Mouse (Mus musculus): ENCODE measurements around the gene Lysmd3.

Gene Lysmd3

GRCm38 (mm10) chr13:81683107-81683506 lies 25.6 kb downstream of the Lysmd3 start:
- DNase-seq, result no peak

GRCm38 (mm10) chr13:81684258-81684657 lies 26.8 kb downstream of the Lysmd3 start:
- no peak for DNase-seq

GRCm38 (mm10) chr13:81684884-81685283 lies 27.4 kb downstream of the Lysmd3 start:
- no peak for DNase-seq

- DNase-seq, result no peak
Observed at GRCm38 (mm10) chr13:81689587-81689986, 32.1 kb downstream of the Lysmd3 start.

- DNase-seq, result no peak
Observed at GRCm38 (mm10) chr13:81690477-81690876, 33.0 kb downstream of the Lysmd3 start.

GRCm38 (mm10) chr13:81691606-81692005 lies 34.1 kb downstream of the Lysmd3 start:
- peak; percentile 61 for DNase-seq

- DNase-seq, result no peak
Observed at GRCm38 (mm10) chr13:81694446-81694845, 37.0 kb downstream of the Lysmd3 start.

- no peak for DNase-seq
Observed at GRCm38 (mm10) chr13:81703148-81703547, 45.7 kb downstream of the Lysmd3 start.

- no peak for DNase-seq
Observed at GRCm38 (mm10) chr13:81703621-81704020, 46.2 kb downstream of the Lysmd3 start.

- no peak for DNase-seq
Observed at GRCm38 (mm10) chr13:81706311-81706710, 48.8 kb downstream of the Lysmd3 start.

- DNase-seq, result no peak
Observed at GRCm38 (mm10) chr13:81709805-81710204, 52.3 kb downstream of the Lysmd3 start.

- no peak for DNase-seq
Observed at GRCm38 (mm10) chr13:81710266-81710665, 52.8 kb downstream of the Lysmd3 start.

- peak; percentile 95 for DNase-seq
Observed at GRCm38 (mm10) chr13:81710775-81711545, 53.5 kb downstream of the Lysmd3 start, which contains the start of the genes Polr3g and Mblac2. Polr3g (minus strand) TSS chr13:81711013. Mblac2 (plus strand) TSS chr13:81711341.

- peak; percentile 34 for DNase-seq
Observed at GRCm38 (mm10) chr13:81711546-81712371, 54.3 kb downstream of the Lysmd3 start.

GRCm38 (mm10) chr13:81713896-81714295 lies 56.4 kb downstream of the Lysmd3 start:
- no peak for DNase-seq
